Mouse (Mus musculus): ENCODE measurements around the gene Kcnj16. TPM values are rescaled to one million over a fixed set of nuclear protein-coding genes. Genes with fewer than 3 reads are reported as not detected.

Kcnj16 gene
- polyA plus RNA-seq, 1 experiment from 2014 or later: not detected

DNA sequence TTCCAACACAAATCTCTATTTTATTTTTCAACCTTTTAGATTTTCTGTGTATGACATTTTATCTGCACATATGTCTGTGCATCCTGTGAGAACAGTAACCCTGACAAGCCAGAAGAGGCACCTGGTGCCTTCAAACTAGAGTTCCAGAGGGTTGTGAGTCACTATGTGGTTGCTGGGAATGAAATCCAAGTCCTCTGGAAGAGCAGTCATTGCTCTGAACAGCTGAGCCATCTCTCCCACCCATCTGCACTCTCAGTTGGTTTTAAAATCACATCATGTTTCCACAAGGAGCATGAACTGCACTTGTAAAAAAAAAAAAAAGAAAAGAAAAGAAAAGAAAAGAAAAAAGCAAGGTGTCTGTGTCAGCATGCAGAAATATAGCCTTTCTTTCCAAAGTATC is 91.6 kb downstream of the Kcnj16 start:
- Histone ChIP-seq H3K27me3 (replicated peaks) (no peaks in the 10 kb centered on the region), H3K9ac (no peak overlapping the region), H3K9me3 (replicated peaks) (no peaks in the 10 kb centered on the region), H3K4me1 (no peaks in the 10 kb centered on the region), H3K27ac (no peak overlapping the region), H3K36me3 (no peaks in the 10 kb centered on the region), H3K4me2 (no peak overlapping the region), H3K4me3 (no peak overlapping the region)
- no peak for ATAC-seq

DNA sequence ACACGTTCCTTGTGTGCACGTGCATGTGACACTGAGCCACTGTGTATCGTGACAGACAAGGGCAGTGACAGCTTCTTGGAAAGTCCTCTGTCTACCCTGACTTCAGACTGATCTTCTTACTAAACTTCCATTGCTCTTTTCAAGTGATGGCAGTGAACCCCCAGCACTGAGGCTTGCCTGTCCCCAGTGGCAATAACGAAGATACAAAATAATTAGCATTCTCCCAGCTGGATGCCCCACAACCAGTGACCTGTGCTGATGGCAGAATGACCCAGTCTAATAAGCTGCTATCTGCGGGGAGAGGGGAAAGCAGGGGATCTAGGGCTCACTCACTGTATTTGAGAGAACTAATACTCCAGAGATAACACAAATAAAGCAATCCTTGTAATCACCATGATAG is 92.4 kb downstream of the Kcnj16 start:
- Histone ChIP-seq H3K9me3 (replicated peaks) (no peaks in the 10 kb centered on the region), H3K4me2 (no peak overlapping the region), H3K36me3 (no peaks in the 10 kb centered on the region), H3K27ac (no peak overlapping the region), H3K9ac (no peak overlapping the region), H3K4me3 (no peak overlapping the region), H3K4me1 (0 out of 2 replicates have a peak, but pooled peaks cover 5% of the 10 kb centered on the region), H3K27me3 (replicated peaks) (no peaks in the 10 kb centered on the region)
- ATAC-seq: no peak
- 50% methylated on average over 5 of the region's 5 CpGs for WGBS (ENCODE audit: insufficient replicate concordance)

DNA sequence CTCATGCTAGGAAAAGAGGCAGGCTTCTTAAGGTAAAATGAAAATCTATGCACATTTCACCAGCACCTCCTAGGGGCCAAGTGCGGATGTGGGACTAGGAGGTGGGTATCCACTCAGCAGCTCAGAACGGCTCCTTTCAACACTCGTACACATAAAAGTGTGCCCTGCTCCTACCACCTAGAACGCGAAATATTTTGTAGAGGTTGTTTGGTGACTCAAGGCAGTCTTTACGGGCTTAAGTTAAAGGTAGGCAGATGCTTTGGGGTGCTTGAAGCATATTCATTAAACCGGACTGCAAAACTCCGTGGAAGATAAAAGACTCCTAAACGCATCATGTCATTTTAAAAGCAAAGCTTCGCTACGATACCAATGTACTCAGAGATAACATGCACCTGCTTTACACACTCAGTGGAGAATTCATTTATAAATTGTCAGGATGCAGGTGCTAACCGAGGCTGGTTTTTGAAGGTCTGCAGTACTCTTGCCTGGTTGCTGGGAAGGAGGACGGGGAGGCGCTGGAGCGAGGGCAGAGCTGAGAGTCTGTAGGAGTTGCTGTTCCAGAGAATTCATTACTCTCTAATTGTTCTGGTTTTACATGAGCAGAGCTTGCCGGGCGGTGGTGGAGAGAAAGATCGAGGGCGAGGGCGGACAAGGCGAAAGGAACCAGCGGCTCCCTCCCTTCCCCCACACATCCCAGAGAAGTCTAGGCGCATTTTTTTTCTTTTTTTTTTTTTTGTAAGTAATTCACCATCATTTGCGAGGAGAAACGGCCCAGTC is 97.1 kb downstream of the Kcnj16 start:
- H3K36me3 ChIP-seq: no peaks in the 10 kb centered on the region
- WGBS (ENCODE audit: insufficient replicate concordance): under 1% methylated on average over 25 of the region's 25 CpGs
- no peak overlapping the region for H3K27ac ChIP-seq

DNA sequence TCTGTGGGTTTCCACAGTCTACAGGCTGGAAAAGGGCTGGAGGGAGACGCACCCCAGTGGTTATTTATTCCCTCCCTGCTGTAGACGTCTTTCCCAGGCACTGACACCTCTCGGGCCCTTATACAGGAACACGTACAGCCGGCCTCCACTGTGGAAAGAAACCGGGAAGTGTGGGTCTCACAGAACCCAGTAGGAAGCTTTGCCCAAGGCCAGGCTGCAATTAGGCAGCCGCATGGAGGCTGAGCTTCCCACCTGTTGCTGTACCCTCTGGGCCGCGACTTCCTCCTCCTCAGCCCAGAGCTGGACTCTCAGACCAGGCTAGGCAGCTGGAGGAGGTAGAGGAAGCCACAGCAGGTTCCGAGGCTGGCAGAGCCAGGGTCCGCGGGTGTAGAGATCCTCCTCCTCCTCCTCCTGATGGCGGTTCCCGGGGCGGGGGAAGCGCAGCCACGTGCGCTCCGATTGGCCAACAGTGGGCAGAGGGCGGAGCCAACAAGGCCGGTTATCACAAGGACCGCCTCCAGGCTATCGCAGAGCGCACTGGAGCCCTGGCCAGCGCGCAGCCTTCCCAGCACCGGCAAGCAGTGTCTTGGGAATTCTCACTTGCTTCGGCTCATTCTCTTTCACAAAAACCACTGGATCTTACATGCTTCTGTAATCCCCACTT is 97.9 kb downstream of the Kcnj16 start, which contains the start of gene Kcnj2:
Kcnj2 (plus strand) TSS at position 530 of the 664 bp plus-strand sequence.
- Histone ChIP-seq H3K4me2 (peak within 1 kb of the TSS; percentile 92), H3K9me3 (replicated peaks) (no peaks in the 10 kb centered on the region), H3K4me3 (peak within 1 kb of the TSS; percentile 60), H3K4me1 (peaks cover 18% of the 10 kb centered on the region), H3K36me3 (no peaks in the 10 kb centered on the region), H3K27ac (no peak within 1 kb of the TSS), H3K9ac (peak within 1 kb of the TSS; percentile 55), H3K27me3 (replicated peaks) (peaks cover 25% of the 10 kb centered on the region)
- WGBS (ENCODE audit: insufficient replicate concordance): under 1% methylated on average over 28 of the region's 28 CpGs
- ATAC-seq: peak; percentile 100

More for the DNA sequence above, 97.1 kb downstream of the Kcnj16 start:
- peaks cover 18% of the 10 kb centered on the region for H3K4me1 ChIP-seq
- no peaks in the 10 kb centered on the region for H3K9me3 ChIP-seq (replicated peaks)
- ATAC-seq: no peak
- H3K9ac ChIP-seq: peak overlapping the region; percentile 55; the same call in 1 of the 2 replicates
- H3K27me3 ChIP-seq (replicated peaks): peaks cover 25% of the 10 kb centered on the region
- peak overlapping the region; percentile 92 for H3K4me2 ChIP-seq
- peak overlapping the region; percentile 60 for H3K4me3 ChIP-seq

DNA sequence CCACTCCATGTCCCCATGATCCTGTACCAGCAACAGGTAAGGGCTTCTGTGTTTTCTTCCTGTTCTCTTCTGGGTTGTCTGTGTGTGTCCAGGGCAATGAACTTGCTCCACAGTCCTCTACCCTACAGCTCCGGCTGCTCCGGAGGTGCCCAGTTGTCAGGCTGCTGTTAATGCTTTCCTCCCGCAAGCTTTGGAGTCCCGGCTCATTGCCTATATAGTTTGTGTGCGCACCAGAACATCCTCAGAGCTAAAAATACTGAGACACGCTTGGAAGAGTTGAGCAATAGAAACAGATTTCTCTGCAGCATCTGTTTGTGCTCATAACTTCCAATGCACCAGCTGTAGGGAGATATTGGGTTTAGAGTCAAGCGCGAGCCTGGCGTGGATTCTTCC is 98.5 kb downstream of the Kcnj16 start:
- Histone ChIP-seq H3K27ac (no peak overlapping the region), H3K9ac (no peak overlapping the region; the same call in 1 of the 2 replicates)
- peak; percentile 62 for ATAC-seq

DNA sequence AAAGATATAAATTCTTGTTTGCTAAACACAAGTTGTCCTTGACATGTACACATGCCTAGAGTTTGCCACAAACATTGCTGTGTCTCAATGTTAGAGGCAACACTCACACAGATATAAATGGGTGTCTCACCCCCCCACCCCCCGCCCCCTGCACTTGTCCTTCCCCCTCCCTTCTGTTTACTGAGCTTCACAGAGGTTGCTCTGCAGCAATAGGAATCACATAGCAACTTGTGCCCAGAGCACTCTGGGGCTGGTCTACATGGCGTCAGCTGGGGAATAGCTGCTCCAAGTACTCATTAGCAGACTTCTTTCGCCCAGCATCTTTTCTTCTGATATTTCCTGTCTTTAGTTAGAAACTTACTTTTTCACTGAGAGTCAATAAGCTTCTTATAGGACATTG is 100.0 kb downstream of the Kcnj16 start:
- no peak overlapping the region for H3K4me3 ChIP-seq
- 59% methylated on average over 3 of the region's 3 CpGs for WGBS (ENCODE audit: insufficient replicate concordance)
- H3K27me3 ChIP-seq (replicated peaks): peaks cover 25% of the 10 kb centered on the region
- H3K27ac ChIP-seq: no peak overlapping the region
- peaks cover 18% of the 10 kb centered on the region for H3K4me1 ChIP-seq
- H3K36me3 ChIP-seq: no peaks in the 10 kb centered on the region
- no peak overlapping the region for H3K9ac ChIP-seq
- no peak for ATAC-seq
- no peaks in the 10 kb centered on the region for H3K9me3 ChIP-seq (replicated peaks)
- no peak overlapping the region for H3K4me2 ChIP-seq

More for the DNA sequence above, 98.5 kb downstream of the Kcnj16 start:
- H3K36me3 ChIP-seq: no peaks in the 10 kb centered on the region
- peaks cover 18% of the 10 kb centered on the region for H3K4me1 ChIP-seq
- no peaks in the 10 kb centered on the region for H3K9me3 ChIP-seq (replicated peaks)
- H3K4me2 ChIP-seq: peak overlapping the region; percentile 92
- H3K4me3 ChIP-seq: peak overlapping the region; percentile 60
- H3K27me3 ChIP-seq (replicated peaks): peaks cover 25% of the 10 kb centered on the region
- under 1% methylated on average over 9 of the region's 9 CpGs for WGBS (ENCODE audit: insufficient replicate concordance)

DNA sequence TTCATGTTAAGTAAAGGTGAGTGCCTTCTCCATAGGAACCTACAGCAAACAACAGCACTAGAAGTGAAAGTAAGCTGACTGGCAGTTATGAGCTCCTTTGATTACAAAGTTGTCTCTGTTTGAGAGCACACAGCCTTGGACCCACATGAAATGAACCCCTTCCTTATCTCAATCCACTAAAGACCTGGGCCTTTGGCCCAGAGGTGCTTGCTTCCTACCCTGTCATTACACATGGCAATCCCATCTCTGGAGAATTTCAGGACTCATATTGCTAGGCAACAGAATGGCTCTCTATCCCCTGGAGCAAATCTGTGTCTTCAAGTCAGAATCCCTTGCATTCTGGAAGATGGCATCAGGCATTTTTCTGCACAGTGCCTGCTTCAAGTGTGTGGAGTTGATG is 102.6 kb downstream of the Kcnj16 start:
- Histone ChIP-seq H3K27ac (no peak overlapping the region), H3K9me3 (replicated peaks) (no peaks in the 10 kb centered on the region), H3K27me3 (replicated peaks) (peaks cover 25% of the 10 kb centered on the region), H3K36me3 (no peaks in the 10 kb centered on the region), H3K9ac (no peak overlapping the region), H3K4me3 (no peak overlapping the region), H3K4me1 (peaks cover 12% of the 10 kb centered on the region), H3K4me2 (no peak overlapping the region)
- ATAC-seq: no peak

DNA sequence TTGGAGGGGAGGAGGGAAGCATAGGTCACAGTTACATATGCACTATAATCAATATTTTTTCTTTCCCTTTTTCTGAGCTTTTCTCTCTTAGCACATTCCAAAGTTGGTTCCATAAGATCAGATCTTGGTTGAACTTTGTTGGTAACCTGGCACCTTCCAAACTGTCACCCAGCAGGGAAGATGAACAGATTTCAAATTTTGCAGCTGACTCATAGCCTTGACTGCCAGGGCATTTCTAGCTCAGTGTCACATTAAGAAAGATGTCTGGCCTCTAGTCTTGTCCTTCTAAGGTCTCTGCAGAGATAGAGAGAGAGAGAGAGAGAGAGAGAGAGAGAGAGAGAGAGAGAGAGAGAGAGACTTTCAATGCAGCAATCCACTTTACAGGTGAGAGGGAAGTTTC is 106.3 kb downstream of the Kcnj16 start:
- Histone ChIP-seq H3K9ac (no peak overlapping the region), H3K4me3 (no peak overlapping the region), H3K27ac (no peak overlapping the region), H3K36me3 (no peaks in the 10 kb centered on the region), H3K27me3 (replicated peaks) (no peaks in the 10 kb centered on the region), H3K4me1 (no peaks in the 10 kb centered on the region), H3K9me3 (replicated peaks) (no peaks in the 10 kb centered on the region), H3K4me2 (no peak overlapping the region)
- no peak for ATAC-seq

Other genes with a start within 250 kb of the Kcnj16 start
- gene Kcnj2, start 98.1 kb downstream of the Kcnj16 start, polyA plus RNA-seq (2016; fragmentation: Nextera tagmentation; extraction: Ambion mirVana): 0.30 and 0.45 TPM in 2 replicates

Data from liver, embryonic 12.5 days (tissue).